Mouse (Mus musculus) stomach, embryonic 16.5 days (tissue): ENCODE measurements around the gene Map7d2. TPM values are rescaled to one million over a fixed set of nuclear protein-coding genes. Genes with fewer than 3 reads are reported as not detected.

Source experiments
- ATAC-seq: fragments of 200-750 bp; cut with Nextera tagmentation; 2 replicates; pipeline ENCODE4 v1.8.0; 2017; ENCODE audit warnings: moderate number of reproducible peaks, moderate TSS enrichment; ENCODE audit not compliant: insufficient read depth, low FRiP score
- H3K27ac ChIP-seq: fragments of 300-500 bp; sonication (generic); 2 replicates; pipeline ENCODE4 v1.5.1; 2014; ENCODE audit warnings: low read length
- H3K27me3 ChIP-seq: fragments of 300-500 bp; sonication (generic); 2 replicates; pipeline ENCODE4 v1.6.1; 2014; ENCODE audit warnings: low read length, control low read depth, mixed read lengths; ENCODE audit not compliant: control insufficient read depth, insufficient read depth
- H3K36me3 ChIP-seq: fragments of 300-500 bp; sonication (generic); 2 replicates; pipeline ENCODE4 v1.6.1; 2014; ENCODE audit warnings: low read length; ENCODE audit not compliant: control insufficient read depth, insufficient read depth
- H3K4me1 ChIP-seq: fragments of 300-500 bp; sonication (generic); 2 replicates; pipeline ENCODE4 v1.6.1; 2014; ENCODE audit warnings: low read length, control low read depth, mixed read lengths; ENCODE audit not compliant: control insufficient read depth, insufficient read depth
- H3K4me2 ChIP-seq: fragments of 300-500 bp; sonication (generic); 2 replicates; pipeline ENCODE4 v1.6.1; 2014; ENCODE audit warnings: low read depth, low read length, mixed read lengths
- H3K4me3 ChIP-seq: fragments of 300-500 bp; sonication (generic); replicated peaks from 2 replicates; pipeline ENCODE4 v1.5.1; 2014; ENCODE audit warnings: mild to moderate bottlenecking, low read length
- H3K9ac ChIP-seq: fragments of 300-500 bp; sonication (generic); 2 replicates; pipeline ENCODE4 v1.6.1; 2014; ENCODE audit warnings: low read length
- H3K9me3 ChIP-seq: fragments of 300-500 bp; sonication (generic); replicated peaks from 2 replicates; pipeline ENCODE4 v1.6.1; 2016; ENCODE audit warnings: low read length, control low read depth; ENCODE audit not compliant: control insufficient read depth
- WGBS: fragments of 180-500 bp; shearing (Covaris S2); extraction: QIAGEN DNeasy Blood & Tissue Kit; methylation state at CpG from one replicate; pipeline ENCODE4 v1.1.7; 2014; 5-methylcytosine and 5-hydroxymethylcytosine counted together
- polyA plus RNA-seq: library from polyadenylated mRNA; unstranded; fragments of >200 nt; fragmentation: Nextera tagmentation; extraction: Ambion mirVana; gene quantifications from 2 replicates; pipeline ENCODE4 v1.2.1, GENCODE M21; 2015

Gene Map7d2
- polyA plus RNA-seq, 1 experiment from 2014 or later: 2.1 TPM

DNA sequence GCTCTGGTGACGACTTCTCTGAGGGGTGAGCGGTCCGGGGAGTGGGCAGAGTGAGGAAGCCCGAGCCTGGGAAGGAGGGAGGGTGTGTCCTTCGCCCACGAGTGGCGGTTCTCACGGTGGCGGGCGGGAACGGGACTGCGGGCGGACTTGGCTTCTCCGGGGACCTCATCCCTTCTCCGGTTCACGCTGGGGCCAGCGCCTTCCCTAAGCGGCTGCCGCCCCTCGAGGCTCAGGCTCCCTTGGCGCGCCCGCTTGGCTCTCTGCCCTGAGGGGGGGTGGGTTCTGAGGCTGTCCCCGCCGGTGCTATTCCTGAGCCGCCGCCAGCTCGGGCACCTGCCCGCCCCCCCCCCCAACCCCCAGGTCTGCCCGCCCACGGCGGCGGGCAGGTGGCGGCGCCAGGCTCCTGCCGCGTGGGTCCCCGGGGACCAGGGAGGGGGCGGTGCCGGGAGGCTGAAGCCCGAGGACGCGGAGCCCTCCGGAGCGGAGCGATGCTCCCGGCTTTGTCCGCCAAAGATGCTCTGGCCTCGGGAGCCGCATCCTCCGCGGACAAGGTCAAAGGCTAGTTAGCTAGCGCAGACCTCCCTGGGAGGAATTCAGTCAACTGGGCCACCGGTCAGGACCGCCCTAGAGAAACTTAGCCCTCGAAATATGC lies 118.6 kb downstream of the Map7d2 start:
- ATAC-seq: peak; percentile 53; the same call in 1 of the 2 replicates
- no peaks in the 10 kb centered on the region for H3K36me3 ChIP-seq
- 23% methylated on average over 32 of the region's 56 CpGs for WGBS
- peak overlapping the region; percentile 59 for H3K4me2 ChIP-seq
- no peaks in the 10 kb centered on the region for H3K27me3 ChIP-seq
- no peaks in the 10 kb centered on the region for H3K9me3 ChIP-seq
- H3K27ac ChIP-seq: peak overlapping the region; percentile 41; the same call in 1 of the 2 replicates
- H3K4me1 ChIP-seq: no peaks in the 10 kb centered on the region
- peak overlapping the region; percentile 61 for H3K4me3 ChIP-seq
- peak overlapping the region; percentile 71 for H3K9ac ChIP-seq

DNA sequence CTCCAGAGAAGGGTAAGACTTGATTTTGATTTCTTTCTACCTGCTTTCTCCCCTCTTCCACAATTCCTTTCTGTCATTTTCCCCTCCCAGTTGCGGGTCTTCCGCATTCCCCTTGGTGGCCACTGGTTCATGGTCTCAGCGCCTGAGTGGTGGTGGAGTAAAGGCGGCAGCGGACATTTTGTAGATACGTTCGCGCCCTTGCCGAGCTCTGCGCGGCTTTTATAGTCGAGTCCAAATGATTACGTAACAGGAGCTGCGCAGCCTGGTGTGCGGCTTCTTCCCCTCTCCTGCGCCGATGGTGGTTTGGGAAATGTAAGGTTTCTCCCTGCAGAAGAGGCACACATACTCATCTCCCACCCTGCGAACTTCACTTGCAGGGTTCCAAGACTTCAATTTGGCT lies 127.6 kb downstream of the Map7d2 start:
- no peak overlapping the region for H3K27ac ChIP-seq
- 87% methylated on average over 18 of the region's 18 CpGs for WGBS
- no peak for ATAC-seq
- no peak overlapping the region for H3K4me2 ChIP-seq
- H3K4me3 ChIP-seq: no peak overlapping the region
- H3K9ac ChIP-seq: no peak overlapping the region
- H3K36me3 ChIP-seq: no peaks in the 10 kb centered on the region
- no peaks in the 10 kb centered on the region for H3K27me3 ChIP-seq
- no peaks in the 10 kb centered on the region for H3K4me1 ChIP-seq
- no peaks in the 10 kb centered on the region for H3K9me3 ChIP-seq

DNA sequence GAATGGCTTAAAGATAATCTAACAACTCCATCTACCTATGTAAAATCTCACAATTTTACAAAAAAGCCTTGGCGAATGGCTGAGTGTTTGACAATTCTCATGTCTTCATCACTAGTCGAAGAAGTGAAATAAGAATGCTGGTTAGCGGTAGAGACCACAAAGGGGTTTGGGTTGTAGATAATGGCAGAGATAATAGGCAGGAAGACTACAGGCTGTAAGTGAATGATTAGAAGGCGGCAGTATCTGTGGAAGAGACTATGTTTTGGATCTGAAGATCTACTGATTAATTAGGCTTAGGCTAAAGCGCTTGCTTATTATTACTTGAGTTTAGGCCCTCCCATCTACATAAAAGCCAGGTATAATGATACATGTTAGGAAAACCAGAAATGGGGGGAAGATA lies 132.7 kb downstream of the Map7d2 start:
- 91% methylated on average over 5 of the region's 5 CpGs for WGBS
- ATAC-seq: no peak

More for the DNA sequence above, 132.7 kb downstream of the Map7d2 start:
- no peaks in the 10 kb centered on the region for H3K9me3 ChIP-seq
- no peaks in the 10 kb centered on the region for H3K4me1 ChIP-seq
- H3K4me2 ChIP-seq: no peak overlapping the region
- H3K27me3 ChIP-seq: no peaks in the 10 kb centered on the region
- H3K4me3 ChIP-seq: no peak overlapping the region
- no peak overlapping the region for H3K27ac ChIP-seq
- no peaks in the 10 kb centered on the region for H3K36me3 ChIP-seq
- H3K9ac ChIP-seq: no peak overlapping the region

Other genes starting within 250 kb of the Map7d2 start
- gene Rps6ka3, start 204.3 kb upstream of the Map7d2 start, polyA plus RNA-seq: 4.7 and 5.3 TPM in 2 replicates
- gene Eif1ax, start 42.4 kb upstream of the Map7d2 start, polyA plus RNA-seq: 113 and 118 TPM in 2 replicates
- gene Bclaf3, start 112.1 kb downstream of the Map7d2 start, polyA plus RNA-seq: 17.5 and 17.7 TPM in 2 replicates
- 23.3 and 29.6 TPM in 2 replicates for gene Sh3kbp1, start 212.7 kb downstream of the Map7d2 start, polyA plus RNA-seq